Mouse (Mus musculus) liver, postnatal 0 days (tissue): ENCODE measurements around the gene Zkscan17.
A peak's percentile ranks its signal among the peaks of the same experiment; 100 is the strongest.

Source experiments
- CTCF ChIP-seq: sonication (generic); IDR thresholded peaks from 2 replicates; pipeline ENCODE4 v1.5.1; 2016; ENCODE audit warnings: antibody characterized with exemption, low read depth
- EP300 ChIP-seq: IDR thresholded peaks from 2 replicates; pipeline ENCODE4 v1.6.1; 2016; ENCODE audit warnings: antibody characterized with exemption, low read depth, mild to moderate bottlenecking

DNA sequence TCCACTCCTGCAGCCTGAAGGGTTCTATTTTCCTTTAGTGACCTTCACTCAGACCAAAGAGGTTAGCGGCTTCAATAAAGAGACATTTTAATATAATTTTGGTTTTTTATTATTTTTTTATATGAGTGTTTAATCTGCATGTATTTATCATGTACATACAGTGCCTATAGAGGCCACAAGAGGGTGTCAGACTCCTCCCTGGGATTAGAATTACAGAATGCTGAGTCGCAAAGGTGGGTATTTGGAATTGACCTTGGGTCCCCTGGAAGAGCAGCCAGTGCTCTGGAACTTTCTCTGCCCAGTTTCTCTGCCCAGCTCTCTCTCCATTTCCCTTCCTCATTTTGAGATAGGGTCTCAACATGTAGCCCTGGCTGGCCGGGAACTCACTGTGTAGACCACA, 13.0 kb downstream of the Zkscan17 start:
- TF ChIP-seq CTCF (peak; percentile 38), EP300 (no peak)
